Mouse (Mus musculus): ENCODE measurements around the gene Sh2d2a. TPM values are rescaled to one million over a fixed set of nuclear protein-coding genes. Genes with fewer than 3 reads are reported as not detected.
A peak's percentile ranks its signal among the peaks of the same experiment; 100 is the strongest.
"Not testable (repeated sequence)": the region's sequence is repeated elsewhere in the genome, so short reads cannot be mapped to it uniquely, and the experiment has no call there.

Sh2d2a gene
- total and polyA plus RNA-seq, 3 experiments: 23.2 to 66.8 (median 39.2) TPM

DNA sequence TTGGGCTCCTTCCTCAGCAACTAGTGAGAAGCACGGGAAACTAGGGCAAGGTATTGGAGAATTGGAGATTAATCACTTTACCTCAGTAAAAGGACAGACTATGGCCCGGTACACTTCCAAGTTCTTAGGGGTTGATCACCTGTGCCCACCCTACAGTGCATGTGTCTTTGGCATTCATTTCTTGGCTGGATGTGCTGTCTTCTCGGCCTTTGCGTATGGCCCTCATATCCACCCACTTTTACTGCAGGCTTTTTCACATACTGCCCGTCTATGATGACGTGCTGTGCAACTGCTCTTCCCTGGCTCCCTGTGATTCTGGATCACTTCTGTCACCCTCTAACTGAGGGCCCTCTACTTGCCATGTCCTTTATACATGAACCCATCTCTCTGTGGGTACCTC, 39.9 kb downstream of the Sh2d2a start:
- in situ Hi-C loops (cut with MboI; ENCODE audit: low pct_ligation_motif_present, low pct_unique_long_range_greater_than_20kb, low sequenced_read_pairs): no loop called here
- peaks cover 5% of the 10 kb centered on the region for H3K9me3 ChIP-seq (replicated peaks; ENCODE audit: low read length)
- H3K27ac ChIP-seq (ENCODE audit: insufficient read depth, low read depth): no peak overlapping the region
- H3K4me1 ChIP-seq (ENCODE audit: control insufficient read depth in 1 of 2, insufficient read depth in 2 of 2): peaks cover 10 to 26% of the 10 kb centered on the region in 2 experiments
- peaks cover 5 to 12% of the 10 kb centered on the region in 2 experiments for H3K36me3 ChIP-seq (replicated peaks in 1 of 2; ENCODE audit: control insufficient read depth in 1 of 2, insufficient read depth in 1 of 2, low read length in 1 of 2)
- H3K4me3 ChIP-seq (replicated peaks in 1 of 3; ENCODE audit: low read depth in 2 of 3, low read length in 2 of 3, poor library complexity in 1 of 3): peak overlapping the region in 2 of 3 experiments; percentile 95
- peak overlapping the region; percentile 10; the same call in 1 of the 2 replicates for H3K9ac ChIP-seq (ENCODE audit: insufficient read depth, low read depth)
- TF ChIP-seq TBP (conservative IDR thresholded peaks at IDR 0.05; ENCODE audit: low read depth, low read length) (no peak), KAT2A (IDR thresholded peaks at IDR 0.05; ENCODE audit: insufficient replicate concordance, low read length) (no peak), HCFC1 (IDR thresholded peaks at IDR 0.05; ENCODE audit: low read depth, low read length) (no peak), ZC3H11A (IDR thresholded peaks at IDR 0.05; ENCODE audit: low read depth, low read length) (no peak), RCOR1 (conservative IDR thresholded peaks at IDR 0.05; ENCODE audit: low read depth, low read length) (no peak), ELF1 (IDR thresholded peaks at IDR 0.05; ENCODE audit: low read depth, low read length) (no peak)
- peak overlapping the region; percentile 34; the same call in 1 of the 2 replicates for H3K4me2 ChIP-seq (ENCODE audit: insufficient read depth, low read depth, poor library complexity, severe bottlenecking)
- dilution Hi-C loops (cut with MboI; ENCODE audit: extremely low pct_ligation_motif_present, extremely low pct_unique_long_range_greater_than_20kb, low sequenced_read_pairs): no loop called here
- peaks cover 30% of the 10 kb centered on the region for H3K79me2 ChIP-seq (replicated peaks; ENCODE audit: control insufficient read depth, extremely low read depth, insufficient read depth, poor library complexity, severe bottlenecking)
- no peaks in the 10 kb centered on the region for H3K27me3 ChIP-seq (replicated peaks)
- DNase-seq (ENCODE audit: extremely low read depth): no peak

DNA sequence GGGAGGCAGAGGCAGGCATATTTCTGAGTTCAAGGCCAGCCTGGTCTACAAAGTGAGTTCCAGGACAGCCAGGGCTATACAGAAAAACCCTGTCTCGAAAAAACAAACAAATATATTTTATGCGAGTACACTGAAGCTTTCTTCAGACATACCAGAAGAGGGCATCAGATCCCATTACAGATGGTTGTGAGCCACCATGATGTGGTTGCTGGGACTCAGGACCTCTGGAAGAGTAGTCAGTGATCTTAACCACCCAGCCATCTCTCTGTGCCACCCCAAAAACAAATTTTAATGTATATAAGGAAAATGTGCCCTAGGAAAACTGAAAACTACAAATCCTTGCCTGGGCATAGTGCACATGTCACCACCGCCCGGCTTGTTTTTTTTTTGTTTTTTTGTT, 40.8 kb downstream of the Sh2d2a start:
- TF ChIP-seq RAD21 (IDR thresholded peaks at IDR 0.05; ENCODE audit: low read depth, low read length) (peak; percentile 4), CTCF (conservative IDR thresholded peaks at IDR 0.05 in 1 of 2, IDR thresholded peaks at IDR 0.05 in 1 of 2; ENCODE audit: low read depth in 2 of 2, low read length in 2 of 2) (peak in 1 of 2 experiments; percentile 39; a peak in 2 of 4 replicates)
- H3K79me2 ChIP-seq (replicated peaks; ENCODE audit: control insufficient read depth, extremely low read depth, insufficient read depth, poor library complexity, severe bottlenecking): peaks cover 27% of the 10 kb centered on the region
- H3K36me3 ChIP-seq (replicated peaks in 1 of 2; ENCODE audit: control insufficient read depth in 1 of 2, insufficient read depth in 1 of 2, low read length in 1 of 2); dilution Hi-C loops (cut with MboI; ENCODE audit: extremely low pct_ligation_motif_present, extremely low pct_unique_long_range_greater_than_20kb, low sequenced_read_pairs); H3K27ac ChIP-seq (ENCODE audit: insufficient read depth, low read depth); H3K4me2 ChIP-seq (ENCODE audit: insufficient read depth, low read depth, poor library complexity, severe bottlenecking); in situ Hi-C loops (cut with MboI; ENCODE audit: low pct_ligation_motif_present, low pct_unique_long_range_greater_than_20kb, low sequenced_read_pairs); H3K4me3 ChIP-seq (replicated peaks in 1 of 3; ENCODE audit: low read depth in 2 of 3, low read length in 2 of 3, poor library complexity in 1 of 3); DNase-seq (ENCODE audit: extremely low read depth); H3K9me3 ChIP-seq (replicated peaks; ENCODE audit: low read length); H3K27me3 ChIP-seq (replicated peaks); H3K9ac ChIP-seq (ENCODE audit: insufficient read depth, low read depth): not testable (repeated sequence)
- H3K4me1 ChIP-seq (ENCODE audit: control insufficient read depth in 1 of 2, insufficient read depth in 2 of 2): peaks cover 9 to 23% of the 10 kb centered on the region in 2 experiments

DNA sequence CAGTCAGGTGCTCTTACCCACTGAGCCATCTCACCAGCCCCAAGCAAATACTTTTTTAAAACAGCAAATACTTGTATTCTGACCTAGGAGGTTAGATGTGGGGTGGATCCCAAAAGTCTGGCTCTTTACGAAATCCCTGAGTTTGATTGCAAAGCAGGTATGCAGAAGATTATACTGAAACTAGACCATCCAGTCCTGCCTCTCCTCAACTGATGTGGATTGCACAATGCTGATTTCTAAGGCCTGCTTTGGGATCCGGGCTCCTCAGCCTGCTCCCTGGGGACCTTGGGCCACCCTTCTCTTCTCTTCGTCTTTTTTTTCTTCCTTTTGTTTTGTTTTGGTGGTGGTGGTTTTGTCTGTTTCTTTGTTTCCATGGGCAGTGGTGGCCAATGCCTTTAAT, 44.9 kb downstream of the Sh2d2a start:
- no peak overlapping the region for H3K4me2 ChIP-seq (ENCODE audit: insufficient read depth, low read depth, poor library complexity, severe bottlenecking)

More for the DNA sequence above, 44.9 kb downstream of the Sh2d2a start:
- H3K27ac ChIP-seq (ENCODE audit: insufficient read depth, low read depth): no peak overlapping the region
- no peaks in the 10 kb centered on the region for H3K79me2 ChIP-seq (replicated peaks; ENCODE audit: control insufficient read depth, extremely low read depth, insufficient read depth, poor library complexity, severe bottlenecking)
- no peak for DNase-seq (ENCODE audit: extremely low read depth)
- H3K4me1 ChIP-seq (ENCODE audit: control insufficient read depth in 1 of 2, insufficient read depth in 2 of 2): peaks cover 2 to 3% of the 10 kb centered on the region in 2 experiments; a peak in 2 of 4 replicates
- H3K9ac ChIP-seq (ENCODE audit: insufficient read depth, low read depth): no peak overlapping the region
- H3K9me3 ChIP-seq (replicated peaks; ENCODE audit: low read length): peaks cover 5% of the 10 kb centered on the region
- dilution Hi-C loops (cut with MboI; ENCODE audit: extremely low pct_ligation_motif_present, extremely low pct_unique_long_range_greater_than_20kb, low sequenced_read_pairs): no loop called here
- H3K36me3 ChIP-seq (replicated peaks in 1 of 2; ENCODE audit: control insufficient read depth in 1 of 2, insufficient read depth in 1 of 2, low read length in 1 of 2): no peaks in the 10 kb centered on the region
- TF ChIP-seq MAZ (IDR thresholded peaks at IDR 0.05; ENCODE audit: low read depth, low read length) (no peak), MEF2A (IDR thresholded peaks at IDR 0.05; ENCODE audit: borderline replicate concordance, low read depth, low read length) (no peak), RAD21 (IDR thresholded peaks at IDR 0.05; ENCODE audit: low read depth, low read length) (no peak), UBTF (IDR thresholded peaks at IDR 0.05; ENCODE audit: low read depth, low read length) (no peak), ELF1 (IDR thresholded peaks at IDR 0.05; ENCODE audit: low read depth, low read length) (no peak), IRF4 (IDR thresholded peaks at IDR 0.05; ENCODE audit: low read depth, low read length) (no peak), MYC (IDR thresholded peaks at IDR 0.05; ENCODE audit: low read depth, low read length) (no peak), POLR2AphosphoS2 (IDR thresholded peaks at IDR 0.05; ENCODE audit: low read depth, low read length) (no peak), JUN (IDR thresholded peaks at IDR 0.05; ENCODE audit: insufficient read depth, low read depth, low read length) (no peak)
- in situ Hi-C loops (cut with MboI; ENCODE audit: low pct_ligation_motif_present, low pct_unique_long_range_greater_than_20kb, low sequenced_read_pairs): no loop called here
- H3K27me3 ChIP-seq (replicated peaks): no peaks in the 10 kb centered on the region
- H3K4me3 ChIP-seq (replicated peaks in 1 of 3; ENCODE audit: low read depth in 2 of 3, low read length in 2 of 3, poor library complexity in 1 of 3): no peak overlapping the region

Measured in CH12.LX (cell line).